Mouse (Mus musculus) CD8-positive naive resting alpha-beta T cell, adult 2 months (primary cell): Measurements from ENCODE around the gene Cd8b1.
A peak's percentile ranks its signal among the peaks of the same experiment; 100 is the strongest.

ENCODE experiments used
- DNase-seq, 2 experiments: peaks; one replicate each; pipeline ENCODE4 v3.0.0; 2022; ENCODE audit warnings: low read depth in 2 of 2, low spot score in 2 of 2

Gene Cd8b1

GRCm38 (mm10) chr6:71348006-71348405 is 25.4 kb downstream of the Cd8b1 start:
- DNase-seq = no peak

DNA sequence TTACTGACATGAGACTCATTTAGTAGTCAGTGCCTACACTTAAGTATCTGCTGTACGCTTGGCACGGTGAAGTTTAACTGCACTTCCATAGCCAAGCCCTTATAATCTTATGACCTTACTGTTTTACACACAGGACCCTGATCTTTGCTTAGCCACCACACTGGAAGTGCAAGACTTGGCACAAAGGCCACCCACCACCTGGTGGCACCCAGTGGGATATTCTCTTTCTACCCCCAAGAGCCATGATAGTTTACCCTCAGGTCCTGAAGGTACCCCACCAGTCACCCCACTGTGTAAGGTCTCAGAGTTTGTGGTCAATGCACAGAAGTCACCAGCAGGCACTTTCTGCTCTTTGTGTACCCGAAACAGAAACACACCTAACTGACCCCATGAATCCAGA is 28.6 kb downstream of the Cd8b1 start:
- DNase-seq = peak in 1 of 2 experiments; percentile 62

- no peak for DNase-seq
These were observed 29.6 kb downstream of the Cd8b1 start for GRCm38 (mm10) chr6:71352201-71352600.

- no peak for DNase-seq
These were observed 30.4 kb downstream of the Cd8b1 start for GRCm38 (mm10) chr6:71352866-71353427.

GRCm38 (mm10) chr6:71353722-71354121 is 31.1 kb downstream of the Cd8b1 start:
- no peak for DNase-seq

DNA sequence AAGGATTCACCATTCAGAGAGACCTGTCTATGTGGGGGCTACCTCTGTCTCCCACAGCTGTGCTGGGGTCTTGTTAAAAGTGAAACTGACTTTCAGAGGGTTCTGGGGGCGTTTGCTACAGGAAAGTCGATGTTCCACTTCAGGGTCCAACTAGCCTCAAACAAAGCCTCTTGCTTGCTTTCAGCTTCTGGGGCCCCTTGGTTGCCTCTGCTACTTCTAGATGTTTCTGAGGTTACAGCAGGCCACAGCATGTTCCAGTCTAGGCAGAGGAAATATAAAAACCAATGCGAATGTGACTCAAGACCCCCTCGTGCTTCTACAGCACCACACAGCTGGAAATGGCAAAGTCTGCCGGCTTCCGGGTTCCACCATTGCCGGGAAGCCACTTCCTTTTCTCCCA is 34.9 kb downstream of the Cd8b1 start:
- DNase-seq = peak; percentile 59 to 60

- no peak for DNase-seq
These were observed 37.6 kb downstream of the Cd8b1 start for GRCm38 (mm10) chr6:71360221-71360620.

DNA sequence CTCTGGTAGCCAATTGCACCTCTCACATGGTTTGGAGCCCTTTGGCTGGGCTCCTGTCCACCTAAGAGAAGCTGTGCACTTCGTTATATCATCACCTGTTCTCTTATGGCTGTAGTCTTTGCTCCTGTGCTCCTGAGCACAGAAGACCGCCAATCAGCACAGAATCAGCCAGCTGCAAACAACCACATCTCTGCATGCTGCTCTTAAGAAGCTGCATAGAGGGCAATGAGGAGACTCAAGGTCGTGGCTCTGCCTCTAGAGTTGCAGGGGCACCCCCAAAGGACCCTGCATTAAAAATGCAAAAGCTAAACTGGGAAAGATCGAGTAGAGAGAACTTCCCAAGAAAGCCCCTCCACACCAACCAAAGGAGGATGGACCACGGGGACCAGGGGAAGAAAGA is 38.2 kb downstream of the Cd8b1 start:
- DNase-seq = no peak

- no peak for DNase-seq
These were observed 38.6 kb downstream of the Cd8b1 start for GRCm38 (mm10) chr6:71361156-71361670.

DNA sequence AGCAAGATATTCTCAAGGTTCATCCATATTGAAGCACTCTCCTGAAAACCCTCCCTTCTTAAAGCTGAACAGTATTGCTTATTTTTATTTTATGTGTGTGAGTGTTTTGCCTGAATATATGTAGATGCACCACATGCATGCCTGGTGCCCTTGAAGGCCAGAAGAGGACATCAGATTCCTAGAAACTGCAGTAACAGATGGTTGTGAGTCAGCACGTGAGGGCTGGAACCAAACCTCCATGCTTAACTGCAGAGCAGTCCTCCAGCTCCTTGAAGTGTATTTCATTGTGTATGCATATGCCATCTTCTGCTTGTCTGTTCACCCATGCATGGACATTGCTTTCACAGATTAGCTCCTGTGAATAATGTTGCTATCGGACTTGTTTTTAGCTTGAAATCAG is 41.4 kb downstream of the Cd8b1 start:
- no peak for DNase-seq

DNA sequence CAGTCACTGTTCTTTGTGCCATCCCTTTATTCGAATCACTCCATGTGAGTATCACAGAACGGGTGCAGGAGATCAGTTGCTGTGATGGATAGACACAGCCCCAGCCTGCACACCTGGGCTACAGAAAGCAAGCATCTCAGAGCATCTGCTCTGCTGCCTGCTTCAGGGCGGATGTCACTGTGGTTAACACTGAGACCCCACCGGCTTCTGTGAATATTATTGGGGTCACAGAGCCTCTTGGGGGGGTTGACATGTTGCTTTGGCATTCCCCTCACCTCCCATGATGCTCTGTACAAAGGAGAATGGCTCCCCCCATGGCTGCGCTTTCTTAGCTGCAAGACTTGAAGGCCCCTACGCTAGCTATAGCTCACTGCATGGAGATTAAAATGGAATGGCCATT is 46.8 kb downstream of the Cd8b1 start:
- peak; percentile 66 to 69 for DNase-seq

DNA sequence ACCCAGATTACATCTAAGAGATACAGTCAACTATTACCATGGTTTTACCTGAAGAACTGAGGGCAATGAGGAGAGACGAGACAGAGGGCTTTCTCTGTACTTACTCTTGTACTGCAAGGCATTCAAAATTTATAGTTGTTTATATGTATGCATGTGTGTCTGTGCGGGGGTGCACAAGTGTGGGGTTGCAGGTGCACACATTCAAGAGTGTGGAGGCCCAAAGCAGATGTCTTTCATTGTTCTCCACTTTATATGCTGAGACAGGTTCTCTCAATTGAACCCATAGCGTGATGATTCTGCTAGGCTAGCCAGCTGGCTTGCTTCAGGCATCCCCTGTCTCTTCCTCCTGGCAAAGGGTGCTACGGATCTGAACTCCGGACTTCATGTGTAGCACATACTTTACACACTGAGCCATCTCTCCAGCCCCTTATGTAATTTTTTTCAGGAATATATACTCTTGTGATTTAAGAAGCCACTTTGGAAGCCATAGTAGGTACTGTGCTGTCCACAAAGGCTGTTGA is 48.6 kb downstream of the Cd8b1 start:
- no peak for DNase-seq

- DNase-seq = no peak
These were observed 49.6 kb downstream of the Cd8b1 start for GRCm38 (mm10) chr6:71372041-71372720.

DNA sequence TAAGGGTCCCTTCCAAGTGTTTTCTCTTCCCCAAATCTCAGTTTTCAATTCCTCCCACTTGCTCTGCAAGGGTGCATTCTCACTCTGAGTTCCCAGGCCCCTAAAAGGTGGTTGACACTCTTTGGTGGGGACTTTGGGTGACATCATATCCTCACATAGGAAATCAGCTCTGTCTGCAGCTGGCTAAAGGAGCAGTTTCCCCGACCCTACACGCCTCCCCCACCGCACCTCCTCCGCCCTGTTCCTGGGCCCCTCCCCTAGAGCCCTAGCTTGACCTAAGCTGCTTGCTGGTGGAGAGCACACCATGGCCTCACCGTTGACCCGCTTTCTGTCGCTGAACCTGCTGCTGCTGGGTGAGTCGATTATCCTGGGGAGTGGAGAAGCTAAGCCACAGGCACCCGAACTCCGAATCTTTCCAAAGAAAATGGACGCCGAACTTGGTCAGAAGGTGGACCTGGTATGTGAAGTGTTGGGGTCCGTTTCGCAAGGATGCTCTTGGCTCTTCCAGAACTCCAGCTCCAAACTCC is 50.7 kb downstream of the Cd8b1 start, which contains the start of gene Cd8a:
Cd8a (plus strand) TSS at position 179 of the 527 bp plus-strand sequence.
- peak in 1 of 2 experiments; percentile 62 for DNase-seq

- no peak for DNase-seq
These were observed 51.8 kb downstream of the Cd8b1 start for GRCm38 (mm10) chr6:71374311-71374829.

GRCm38 (mm10) chr6:71374921-71375320 is 52.3 kb downstream of the Cd8b1 start:
- DNase-seq = no peak

DNA sequence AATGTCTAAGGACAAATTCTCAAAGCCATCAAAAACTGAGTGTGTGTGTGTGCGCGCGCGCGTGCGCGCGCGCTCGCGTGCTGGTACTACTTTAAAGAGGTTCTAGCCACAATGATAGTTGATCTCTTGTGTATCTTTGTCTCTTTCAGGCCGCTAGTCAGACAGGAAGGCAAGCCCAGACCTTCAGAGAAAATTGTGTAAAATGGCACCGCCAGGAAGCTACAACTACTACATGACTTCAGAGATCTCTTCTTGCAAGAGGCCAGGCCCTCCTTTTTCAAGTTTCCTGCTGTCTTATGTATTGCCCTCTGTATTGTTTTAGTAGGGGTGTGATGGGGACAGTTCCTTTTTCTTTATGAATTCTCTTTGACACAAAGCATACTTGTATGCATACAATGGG is 54.1 kb downstream of the Cd8b1 start:
- DNase-seq = peak; percentile 53 to 64

DNA sequence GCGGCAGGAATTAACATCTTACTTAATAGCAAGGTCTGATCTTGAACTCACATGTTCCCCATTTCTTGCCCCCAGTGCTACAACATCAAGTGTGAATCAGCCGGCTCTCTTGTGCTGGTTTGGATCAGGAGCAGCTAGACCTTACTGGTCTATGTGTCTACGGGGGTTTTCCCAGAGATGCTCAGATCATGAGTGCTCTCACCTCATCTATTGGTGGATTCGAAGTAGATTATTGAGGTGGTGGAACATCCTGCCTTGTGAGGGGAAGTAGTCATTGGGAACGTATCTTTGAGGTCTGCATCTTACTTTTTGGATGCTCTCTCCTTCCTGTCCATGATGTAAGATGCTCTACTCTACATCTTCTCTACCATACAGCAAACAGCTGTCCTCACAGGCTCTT is 59.1 kb downstream of the Cd8b1 start:
- DNase-seq = peak; percentile 62 to 65
